Mouse (Mus musculus) fat pad, adult 2 months (tissue): ENCODE measurements around the gene Nmur2.

Source experiments
- DNase-seq: peaks from one replicate; pipeline ENCODE4 v3.0.0-alpha.2; 2011; ENCODE audit warnings: low read depth, low spot score; ENCODE audit errors: extremely low read depth

Nmur2 gene

DNA sequence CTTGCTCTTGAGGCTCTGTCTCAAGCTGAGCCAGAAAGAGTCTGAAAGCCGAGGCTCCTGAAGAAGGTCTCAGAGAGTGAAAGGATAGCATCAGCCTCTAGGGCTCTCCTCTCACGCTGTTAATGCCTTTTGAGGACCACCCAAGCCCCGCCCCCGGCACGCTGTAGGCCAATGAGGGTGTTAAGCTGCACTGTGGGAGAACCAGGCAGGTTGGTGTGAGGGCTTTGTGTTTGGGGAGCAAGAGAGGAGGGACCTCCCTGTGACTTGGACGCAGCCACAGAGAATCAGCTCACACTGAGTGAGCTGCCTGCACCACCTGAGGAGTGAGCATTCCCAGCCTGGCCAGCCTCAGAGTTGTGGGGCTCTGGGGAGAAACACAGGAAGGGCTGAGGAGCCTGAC is at the start of gene Nmur2:
TSS of gene Nmur2 (minus strand) at position 94 of the 400 bp plus-strand sequence.
- no peak for DNase-seq

DNA sequence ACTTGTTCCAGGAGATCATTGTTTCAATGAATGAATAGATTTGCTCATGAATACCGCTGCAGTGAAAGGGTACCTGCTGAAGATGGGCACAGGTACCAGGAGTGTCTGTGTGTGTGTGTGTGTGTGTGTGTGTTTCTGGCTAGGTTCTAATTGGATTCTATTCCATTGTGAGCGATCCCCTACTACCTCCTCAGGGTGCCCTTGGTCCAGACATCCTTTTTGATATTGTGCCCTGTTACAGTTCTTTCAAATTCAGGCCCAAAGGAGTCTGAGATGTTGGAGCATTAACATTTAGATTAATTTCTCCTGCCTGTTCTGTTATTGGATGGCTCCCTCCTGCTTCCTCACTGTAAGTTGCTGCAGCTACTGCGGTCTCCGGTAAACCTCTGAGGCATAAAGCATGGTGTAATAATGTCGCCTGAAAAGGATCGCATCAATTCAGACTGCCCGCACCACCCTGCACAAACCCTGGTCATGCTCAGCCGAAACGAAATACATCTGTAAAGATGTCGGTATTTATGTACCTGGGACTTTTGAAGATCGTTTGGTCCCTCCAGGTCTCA is 48.4 kb upstream of the Nmur2 start:
- DNase-seq: no peak

DNA sequence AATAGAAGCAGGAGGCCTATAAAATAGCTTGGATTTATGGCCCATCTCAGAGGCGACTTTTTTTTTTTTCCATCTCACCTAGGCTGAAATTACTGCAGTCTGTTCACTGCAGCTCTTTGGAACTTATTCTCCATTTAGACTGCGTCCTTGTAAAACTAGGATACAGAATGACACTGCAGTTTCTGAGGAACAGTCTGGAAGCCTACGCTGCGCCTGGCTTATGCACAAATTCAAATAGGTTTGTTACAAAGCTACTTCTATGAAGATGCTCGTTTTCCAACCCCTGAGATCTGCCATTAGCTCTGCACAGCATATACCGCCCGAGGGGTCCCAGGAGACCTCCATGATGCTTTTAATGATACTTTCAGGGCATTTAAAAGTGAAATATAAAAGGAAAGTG is 31.3 kb upstream of the Nmur2 start:
- DNase-seq: no peak

DNA sequence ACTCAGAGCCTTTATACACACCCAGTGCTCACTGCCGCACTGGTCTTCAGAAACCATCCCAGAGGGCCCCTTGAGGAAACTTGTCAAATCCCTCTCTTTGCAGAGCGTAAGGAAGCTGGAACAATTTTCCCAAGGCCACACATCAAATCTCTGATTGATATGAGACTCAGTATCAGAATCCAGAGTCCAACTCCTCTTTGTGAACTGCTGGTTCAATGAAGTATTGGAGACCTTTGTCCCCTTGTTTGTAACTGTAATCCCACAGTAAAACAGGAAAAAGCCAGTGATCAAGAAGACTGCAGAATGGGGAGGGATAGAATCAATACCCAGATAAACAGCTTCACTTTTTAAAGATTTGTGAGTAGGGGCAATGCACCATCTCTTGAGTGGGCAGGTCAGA is 28.8 kb upstream of the Nmur2 start:
- DNase-seq: no peak

DNA sequence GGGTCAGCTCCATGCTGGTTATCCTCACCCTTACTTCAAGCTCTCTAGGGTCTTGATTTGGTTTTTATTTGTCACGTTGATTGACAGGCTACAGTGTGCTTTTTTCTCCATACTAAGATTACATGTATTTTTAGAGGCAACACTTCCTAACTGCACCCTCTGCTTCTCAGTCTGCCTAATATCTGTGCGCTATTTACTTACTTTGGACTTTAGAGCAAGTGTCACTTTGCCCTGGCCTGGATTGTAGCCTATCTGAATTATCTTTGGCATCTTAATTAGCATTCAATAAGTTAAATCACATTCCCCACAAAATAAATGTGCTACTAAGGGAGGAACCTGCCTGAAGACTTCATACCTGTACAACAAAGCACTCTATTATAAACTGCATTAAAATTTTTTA is 24.3 kb upstream of the Nmur2 start:
- no peak for DNase-seq

DNA sequence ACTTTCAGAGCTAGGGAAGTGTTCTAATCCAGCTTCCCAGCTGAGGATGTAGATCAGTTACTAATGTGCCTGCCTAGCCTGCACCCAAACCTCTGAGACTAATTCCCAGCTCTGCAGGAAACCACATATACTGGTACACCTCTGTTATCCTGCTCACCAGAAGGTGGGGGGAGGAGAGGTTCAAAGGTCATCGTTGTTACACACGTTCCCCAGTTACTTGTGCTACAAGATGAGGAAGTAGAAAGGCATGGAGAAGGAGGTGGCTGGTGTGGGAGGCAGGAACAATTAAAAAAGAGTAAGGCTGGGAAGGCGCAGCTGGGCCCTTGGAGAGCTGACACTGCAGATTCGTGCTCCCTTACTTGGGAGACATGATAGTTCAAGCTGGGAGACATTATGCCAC is 23.8 kb upstream of the Nmur2 start:
- DNase-seq: no peak

DNA sequence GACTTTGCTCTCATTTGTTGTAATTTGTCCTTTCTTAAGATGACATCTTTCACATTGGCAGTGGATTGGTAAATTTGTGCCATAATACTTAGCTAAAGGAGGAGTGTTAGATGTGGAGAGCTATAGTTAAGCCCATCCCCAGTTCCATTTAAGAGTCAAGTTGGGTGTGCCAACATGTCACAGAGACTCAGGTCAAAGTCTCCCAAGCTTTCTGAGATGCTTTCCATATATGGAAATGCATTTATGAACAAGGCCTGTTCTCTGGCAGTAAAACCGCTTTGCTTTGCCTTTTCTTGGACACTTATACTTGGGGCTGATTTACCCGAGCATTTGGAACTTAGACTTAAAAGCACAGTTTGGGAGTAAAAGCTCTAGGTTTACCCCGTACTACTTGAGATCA is 18.4 kb upstream of the Nmur2 start:
- DNase-seq: no peak

DNA sequence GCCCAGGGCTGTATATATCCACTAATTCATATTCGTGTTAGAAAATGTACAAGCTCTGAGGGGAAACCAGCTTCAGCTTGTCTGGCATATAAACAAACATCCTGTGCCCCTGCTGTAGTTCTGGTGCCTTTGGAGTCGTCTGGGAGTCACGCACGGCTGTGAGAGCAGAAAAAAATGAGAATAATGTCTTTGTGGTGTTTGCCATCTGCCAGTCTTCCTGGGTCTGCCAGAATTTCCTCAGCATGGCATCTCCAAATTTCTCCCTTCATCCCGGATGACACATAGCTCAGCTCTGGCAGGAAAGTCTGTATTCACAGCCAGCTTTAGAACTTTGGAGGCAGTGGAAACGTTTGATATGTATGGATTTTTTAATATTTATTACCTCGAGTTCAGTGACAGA is 13.6 kb upstream of the Nmur2 start:
- no peak for DNase-seq

DNA sequence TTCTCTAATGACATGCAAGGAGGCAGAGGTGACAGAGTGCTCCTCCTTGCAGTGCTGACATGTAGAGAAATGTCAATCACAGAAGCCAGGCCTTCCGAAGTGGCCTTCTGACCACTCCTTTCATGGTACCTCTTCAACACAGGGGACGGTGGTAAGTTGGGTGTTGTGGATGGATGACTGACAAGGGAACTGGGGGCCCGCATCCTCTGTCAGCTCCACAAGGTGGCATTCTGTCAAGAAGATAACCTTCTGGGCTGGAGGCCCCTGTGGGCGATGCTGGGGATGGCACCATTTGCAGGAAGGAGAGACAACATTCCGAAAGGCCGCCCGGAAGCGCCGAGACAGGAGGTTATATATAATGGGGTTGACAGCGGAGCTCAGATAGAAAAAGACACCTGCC is 14.0 kb downstream of the Nmur2 start:
- no peak for DNase-seq

DNA sequence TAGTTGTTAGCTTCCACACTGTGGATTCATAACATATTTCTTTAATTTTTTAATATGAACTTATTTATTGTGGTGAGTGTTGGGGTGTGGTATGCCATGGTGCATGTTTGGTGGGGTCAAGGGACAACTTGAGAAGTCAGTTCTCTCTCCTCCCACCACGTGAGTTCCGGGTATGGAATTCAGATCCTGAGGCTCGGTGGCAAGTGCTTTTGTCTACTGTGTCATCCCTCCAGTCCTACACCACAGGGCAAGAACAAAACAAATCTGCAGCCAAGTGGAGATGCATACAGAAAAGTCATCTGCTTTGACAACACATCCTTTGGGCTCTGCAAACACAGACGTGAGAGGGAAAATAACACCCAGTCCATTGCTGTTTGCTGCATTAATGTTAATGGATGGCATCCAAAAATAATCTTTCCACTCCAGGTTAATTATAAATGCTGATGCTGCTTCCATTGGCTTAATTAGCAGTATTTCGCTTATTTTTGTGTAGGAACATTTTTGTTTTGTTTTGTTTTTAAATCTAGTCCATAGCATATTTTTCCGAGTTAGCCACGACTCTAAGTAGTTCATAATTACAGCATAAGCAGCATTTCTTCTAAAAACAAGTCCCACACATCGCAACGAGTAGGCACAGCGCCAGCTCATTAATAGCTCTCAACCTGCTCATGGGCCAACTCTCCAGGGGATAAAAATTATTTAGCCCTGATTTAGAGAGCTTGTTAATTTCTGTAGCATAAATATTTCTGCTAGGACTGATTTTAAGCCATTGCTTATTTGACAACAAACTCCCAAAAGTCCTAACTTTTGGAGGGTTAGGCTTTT is 14.9 kb downstream of the Nmur2 start:
- no peak for DNase-seq

DNA sequence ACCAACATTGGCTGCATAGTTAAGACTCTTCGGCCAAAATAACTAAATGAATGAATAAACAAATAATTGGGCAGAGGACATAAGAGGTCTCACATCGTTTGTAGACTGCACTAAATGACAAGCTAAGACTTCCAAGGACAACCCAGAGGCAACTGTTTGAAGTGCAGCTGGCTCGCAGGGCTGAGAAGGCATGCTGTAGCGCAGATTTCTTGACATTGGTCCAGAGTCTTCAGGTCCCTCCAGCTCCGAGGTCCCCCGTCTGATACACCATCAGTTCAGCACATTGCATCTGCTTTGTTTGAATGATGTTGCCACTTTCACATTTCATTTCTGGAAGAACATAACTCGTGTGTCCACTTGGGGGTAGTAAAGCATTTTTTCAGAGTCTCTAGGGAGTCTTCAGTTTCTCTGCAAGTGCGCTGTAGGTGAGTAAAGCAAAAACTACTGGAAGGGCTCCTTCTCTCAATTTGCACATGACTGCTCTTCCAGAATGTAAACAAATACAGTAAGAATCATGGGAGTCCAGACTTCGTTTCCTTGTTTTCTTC is 27.2 kb downstream of the Nmur2 start:
- no peak for DNase-seq

DNA sequence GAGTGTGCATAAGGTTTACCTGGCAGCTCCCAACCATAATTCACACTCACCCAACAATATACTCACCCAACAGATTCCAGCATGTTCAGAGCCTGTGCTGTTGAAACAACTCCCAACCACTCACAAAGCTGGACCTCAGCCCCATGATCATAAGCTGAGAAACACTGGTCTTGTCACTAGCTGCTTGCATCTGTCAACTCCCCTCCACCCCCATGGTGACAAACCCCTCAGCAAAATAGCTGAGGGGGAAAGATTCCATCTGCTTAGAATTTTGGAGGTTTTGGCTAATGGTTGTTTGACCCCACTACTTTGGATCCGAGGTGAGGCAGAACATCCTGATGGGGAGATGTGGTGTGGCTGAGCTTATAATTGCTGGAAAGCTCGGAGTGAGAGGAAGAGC is 28.4 kb downstream of the Nmur2 start:
- no peak for DNase-seq

DNA sequence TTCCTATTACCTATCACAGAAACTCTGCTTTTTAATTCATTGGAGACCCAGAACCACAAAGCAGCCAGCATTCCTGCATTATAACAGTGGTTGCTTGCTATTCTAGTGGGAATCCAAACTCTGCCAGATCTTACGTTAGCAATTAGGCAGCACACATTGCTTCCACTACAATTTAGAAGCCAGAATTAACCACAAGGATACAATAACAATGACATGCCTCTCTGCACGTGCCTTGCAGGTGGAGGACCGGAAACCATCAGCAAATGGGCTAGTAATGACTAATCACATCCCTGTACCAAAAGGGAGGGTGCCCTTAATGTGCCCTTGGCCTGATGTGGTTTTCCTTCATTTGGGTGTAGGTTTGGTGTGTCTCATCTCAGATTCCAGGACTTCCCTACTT is 32.5 kb downstream of the Nmur2 start:
- no peak for DNase-seq

DNA sequence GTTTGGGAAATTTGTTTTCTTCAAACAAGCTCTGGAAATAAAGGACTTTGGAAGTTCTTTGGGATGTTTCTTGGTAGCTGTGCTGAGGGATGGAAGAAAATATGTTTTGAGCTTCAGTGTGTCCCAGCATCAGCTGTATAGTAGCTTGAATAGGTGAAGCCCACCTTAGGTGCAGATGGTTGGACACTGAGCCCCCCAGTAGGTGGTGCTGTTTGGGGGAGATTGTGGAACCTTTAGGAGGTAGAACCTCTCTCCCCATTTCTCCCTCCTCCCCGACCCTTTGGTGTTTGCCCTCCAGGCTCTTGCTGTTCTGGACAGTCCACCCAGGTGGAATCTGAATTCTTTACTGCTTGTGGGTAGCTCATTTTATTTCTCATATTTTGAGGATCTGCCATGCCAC is 48.0 kb downstream of the Nmur2 start:
- DNase-seq: no peak

DNA sequence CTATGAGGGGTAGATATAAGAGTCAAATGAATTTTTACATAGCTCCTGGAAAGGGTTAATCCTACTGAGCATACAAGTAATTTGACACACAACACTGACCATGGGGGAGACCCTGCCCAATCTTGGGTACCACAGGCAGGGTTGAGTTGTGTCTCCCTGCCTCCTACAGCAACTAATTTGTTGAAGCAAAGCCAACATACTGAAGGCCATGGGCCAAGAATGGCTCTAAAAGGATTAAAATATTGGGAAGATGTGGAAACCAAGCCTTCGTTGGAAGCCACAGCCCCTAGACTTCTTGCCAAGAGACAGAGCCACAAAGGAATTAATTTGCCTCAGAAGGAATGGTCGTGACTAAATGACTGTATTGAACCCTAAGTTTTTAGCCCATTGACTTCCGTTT is 48.7 kb downstream of the Nmur2 start:
- no peak for DNase-seq

DNA sequence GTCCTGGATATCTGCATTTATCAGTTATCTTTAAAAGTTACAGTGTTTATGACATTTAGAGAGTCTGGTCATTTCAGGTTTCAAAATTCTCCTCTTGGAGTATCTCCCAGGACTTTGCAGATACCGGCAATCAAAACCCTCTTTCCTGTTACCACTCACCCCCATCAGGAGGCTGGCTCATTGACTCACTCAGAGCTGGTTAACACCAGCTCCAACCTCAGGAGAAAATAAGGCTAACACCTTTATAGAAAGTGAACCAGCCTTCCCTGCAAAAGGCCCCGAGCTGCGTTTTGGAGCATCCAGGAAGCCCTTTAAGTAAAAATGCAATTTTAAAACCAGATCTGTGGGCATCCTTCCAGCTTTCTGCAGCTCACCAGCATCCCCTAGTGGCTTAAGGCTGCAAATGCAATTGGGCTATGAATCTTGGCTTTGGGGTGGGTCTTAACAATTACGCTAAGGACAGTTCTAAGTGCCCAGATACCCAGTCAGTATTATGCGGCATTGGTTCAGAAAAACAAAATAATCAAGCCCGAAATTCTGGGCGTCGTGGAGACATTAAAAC is 49.2 kb downstream of the Nmur2 start:
- no peak for DNase-seq

DNA sequence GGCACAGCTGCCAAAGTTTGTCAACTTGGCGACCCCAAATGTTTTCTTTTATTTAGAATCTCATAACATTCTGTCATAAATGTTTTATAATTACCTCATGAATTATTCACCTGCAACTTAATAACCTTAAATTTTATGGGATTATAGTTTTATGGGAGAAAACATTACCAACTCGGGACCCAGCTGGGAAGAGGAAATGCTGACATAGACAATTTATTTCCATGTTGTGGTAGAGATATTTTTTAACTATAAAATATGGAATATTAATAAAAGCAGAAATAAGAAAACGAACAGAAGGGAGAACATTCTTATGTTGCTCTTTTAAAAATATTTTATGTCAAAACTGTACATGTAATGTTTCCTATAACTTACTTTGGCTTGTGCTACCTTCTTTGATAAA is 56.2 kb downstream of the Nmur2 start:
- no peak for DNase-seq

DNA sequence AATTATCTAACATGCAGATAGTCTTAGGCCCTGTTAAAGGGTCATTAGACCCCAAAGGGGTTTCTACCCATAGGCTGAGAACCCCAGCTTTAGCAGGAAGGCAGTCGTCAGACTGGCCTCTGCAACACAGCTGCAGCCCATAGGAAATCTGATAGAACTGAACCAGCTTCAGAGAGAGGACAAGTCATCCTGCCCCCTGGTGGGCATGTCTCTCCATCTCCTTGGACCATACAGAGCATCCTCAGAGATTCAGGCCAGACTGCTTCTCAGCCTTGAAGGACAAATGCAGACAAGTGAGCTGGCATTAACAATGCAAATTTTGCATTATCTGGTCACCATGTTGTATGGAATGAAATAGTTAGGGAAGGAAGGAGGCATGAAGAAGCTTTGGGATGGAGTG is 59.2 kb downstream of the Nmur2 start:
- DNase-seq: no peak

DNA sequence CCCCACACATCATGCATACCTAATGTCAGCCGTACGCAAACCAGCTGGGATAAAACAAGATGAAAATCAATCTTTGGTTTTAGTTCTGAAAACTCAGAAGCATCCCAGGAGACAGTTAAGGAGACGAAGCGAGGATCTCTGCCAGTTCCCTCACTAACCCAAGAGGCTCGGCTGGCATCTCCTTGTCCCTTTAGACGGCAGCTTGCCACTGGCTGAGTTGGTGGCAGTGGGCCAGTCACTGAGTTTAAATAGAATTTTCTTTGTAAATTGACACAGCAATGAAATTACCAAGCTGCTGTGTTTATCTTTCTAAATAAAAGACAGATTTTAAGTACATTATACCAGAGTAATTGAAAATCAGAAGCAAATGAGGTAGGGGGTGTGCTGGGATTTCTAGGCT is 62.7 kb downstream of the Nmur2 start:
- no peak for DNase-seq
